Mouse (Mus musculus) spleen, adult 2 months (tissue): ENCODE data around the gene Hoxd8.

Experiments used
- CTCF ChIP-seq: fragments of 200-500 bp; IDR thresholded peaks from 2 replicates; pipeline ENCODE4 v1.5.1; 2011; ENCODE audit warnings: mild to moderate bottlenecking, inconsistent platforms; ENCODE audit not compliant: insufficient read depth, insufficient read length, insufficient replicate concordance; ENCODE audit errors: extremely low read depth
- POLR2A ChIP-seq: fragments of 200-500 bp; IDR thresholded peaks from 2 replicates; pipeline ENCODE4 v1.6.1; 2011; ENCODE audit warnings: low read depth, low read length, inconsistent platforms

DNA sequence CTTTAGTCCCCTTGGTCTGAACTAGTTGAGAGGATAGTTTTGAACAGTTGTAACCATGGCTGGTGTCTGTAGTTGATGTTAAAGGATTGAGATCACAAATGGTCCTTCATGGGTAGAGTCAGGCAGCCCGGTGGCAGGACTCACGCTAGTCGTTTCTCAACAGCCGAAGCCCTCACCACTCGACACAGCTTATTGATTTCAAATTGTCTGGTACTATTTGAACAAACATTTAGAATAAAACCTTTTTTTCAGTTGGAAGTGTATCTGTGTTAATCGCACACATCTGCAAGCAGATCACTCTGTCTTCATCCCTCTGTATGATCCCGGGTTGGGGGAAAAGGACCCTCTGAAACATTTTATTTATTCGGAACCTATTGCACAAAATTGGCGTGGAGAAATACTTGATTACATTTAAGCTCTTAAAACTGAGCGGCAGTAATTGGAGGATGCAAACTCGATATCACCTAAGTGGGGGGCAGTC lies 43.3 kb downstream of the Hoxd8 start:
- no peak for TF ChIP-seq CTCF
- no peak for TF ChIP-seq POLR2A
